Mouse (Mus musculus) forelimb bud, embryonic 11.5 days (tissue): ENCODE measurements around the gene Rtp1.
A peak's percentile ranks its signal among the peaks of the same experiment; 100 is the strongest.

Experiments
- DNase-seq: peaks from one replicate; pipeline ENCODE4 v3.0.0-alpha.2; 2012; ENCODE audit warnings: low read depth, low spot score

The Rtp1 gene

DNA sequence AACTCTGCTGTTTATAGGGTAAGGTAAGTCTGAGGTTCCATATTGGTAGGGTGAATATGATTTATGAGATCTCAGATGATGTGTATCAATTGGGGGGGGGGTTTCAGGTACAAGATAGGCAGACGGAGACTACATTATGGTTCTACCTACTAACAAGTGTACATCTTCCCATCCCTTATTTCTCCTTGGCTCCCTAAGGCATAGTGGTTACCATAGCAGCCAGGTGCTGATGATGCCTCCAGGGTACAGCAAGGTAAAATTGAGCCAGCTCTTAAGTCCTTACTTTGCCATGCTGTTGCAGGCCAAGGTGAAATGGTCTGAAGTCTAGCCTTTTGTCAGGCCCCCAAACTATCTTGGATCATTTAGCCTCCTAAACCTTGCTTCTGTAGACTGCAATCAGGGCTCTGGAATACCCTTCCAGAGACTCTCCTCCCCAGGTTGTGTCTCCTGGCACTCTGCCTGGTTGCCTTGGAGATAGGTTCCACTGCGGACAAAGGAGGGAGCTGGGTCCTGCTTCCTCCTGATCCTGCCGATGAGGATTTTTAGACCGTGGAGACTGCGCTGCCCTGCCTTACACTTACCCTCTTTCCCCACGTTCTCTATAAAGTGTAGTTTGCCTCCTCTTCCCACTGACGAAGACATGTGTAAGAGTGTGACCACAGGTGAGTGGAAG, at the start of gene Rtp1:
Rtp1 (plus strand) TSS at position 487 of the 673 bp plus-strand sequence.
- no peak for DNase-seq

GRCm38 (mm10) chr16:23379536-23380230, 49.2 kb upstream of the Rtp1 start:
- DNase-seq, result no peak

DNA sequence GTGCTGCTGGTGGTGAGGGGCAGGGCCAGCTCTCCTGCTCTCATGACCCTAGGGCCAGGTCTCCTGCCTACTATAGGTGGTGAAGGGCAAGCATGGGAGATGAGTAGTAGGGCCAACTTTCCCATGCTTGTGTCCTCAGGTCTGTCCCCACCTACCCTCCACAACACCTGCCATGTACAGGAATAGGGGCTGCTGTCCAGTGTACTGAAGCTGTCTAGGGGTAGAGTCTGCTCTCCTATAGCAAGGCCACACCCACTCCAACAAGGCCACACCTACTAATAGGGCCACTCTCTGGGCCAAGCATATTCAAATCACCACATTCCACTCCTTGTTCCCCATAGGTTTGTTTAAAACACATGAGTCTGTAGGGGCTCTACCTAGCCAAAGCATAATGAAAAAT, 44.6 kb upstream of the Rtp1 start:
- DNase-seq, result no peak

GRCm38 (mm10) chr16:23397931-23398330, 31.0 kb upstream of the Rtp1 start:
- DNase-seq, result no peak

GRCm38 (mm10) chr16:23401463-23401862, 27.5 kb upstream of the Rtp1 start:
- DNase-seq, result no peak

DNA sequence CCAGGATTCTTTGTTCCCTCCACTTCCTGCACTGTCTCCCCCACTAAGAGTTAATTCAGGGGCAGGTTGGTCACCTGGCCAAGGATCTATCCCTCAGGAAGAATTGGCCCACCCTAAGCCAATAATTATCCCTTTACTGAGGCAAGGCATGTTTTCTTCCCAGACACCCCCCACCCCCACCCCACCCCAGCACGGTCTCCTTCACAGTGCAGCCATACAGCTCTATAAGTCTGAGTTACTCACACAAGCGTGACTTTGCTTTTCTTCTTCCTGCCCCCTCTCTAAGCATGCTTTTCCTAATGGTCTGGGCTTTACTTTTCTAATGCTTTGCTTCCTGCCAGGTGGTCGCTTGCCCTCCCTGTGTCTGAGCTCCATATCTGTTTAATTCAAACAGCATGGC, 27.0 kb upstream of the Rtp1 start:
- no peak for DNase-seq

DNA sequence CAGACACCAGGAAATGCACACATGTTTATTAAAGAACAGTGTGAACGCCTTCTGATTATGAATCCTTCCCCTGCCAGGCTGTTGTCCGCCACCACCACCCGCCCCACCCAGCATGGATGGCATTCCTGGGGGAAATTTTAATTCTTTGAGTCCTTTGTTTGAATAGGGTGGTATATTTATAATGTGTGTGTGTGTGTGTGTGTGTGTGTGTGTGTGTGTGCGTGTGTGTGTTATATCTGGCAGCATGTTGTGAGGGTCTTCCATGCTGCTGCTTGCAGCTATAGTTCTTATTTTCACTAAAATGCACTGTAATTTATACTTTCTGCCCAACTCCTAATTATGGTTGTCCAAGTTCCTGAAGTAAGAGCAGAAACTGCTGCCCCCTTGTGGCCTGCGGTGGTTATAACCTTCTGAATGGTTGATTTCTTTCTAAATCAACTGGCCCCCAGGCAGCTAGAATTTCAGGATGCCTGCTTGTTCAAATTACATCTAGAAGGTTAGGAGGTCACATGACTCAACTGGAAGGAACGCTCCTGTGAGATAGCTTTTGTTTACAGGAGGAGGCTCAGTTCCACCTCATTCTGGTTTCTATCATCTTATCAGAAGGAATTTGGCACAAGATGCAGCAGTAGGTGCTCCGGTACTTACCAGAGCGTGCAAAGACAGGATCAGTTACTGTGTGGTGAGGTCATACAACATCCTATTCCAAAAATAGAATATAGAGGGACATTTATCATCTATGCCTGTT, 25.8 kb upstream of the Rtp1 start:
- peak; percentile 87 for DNase-seq

DNA sequence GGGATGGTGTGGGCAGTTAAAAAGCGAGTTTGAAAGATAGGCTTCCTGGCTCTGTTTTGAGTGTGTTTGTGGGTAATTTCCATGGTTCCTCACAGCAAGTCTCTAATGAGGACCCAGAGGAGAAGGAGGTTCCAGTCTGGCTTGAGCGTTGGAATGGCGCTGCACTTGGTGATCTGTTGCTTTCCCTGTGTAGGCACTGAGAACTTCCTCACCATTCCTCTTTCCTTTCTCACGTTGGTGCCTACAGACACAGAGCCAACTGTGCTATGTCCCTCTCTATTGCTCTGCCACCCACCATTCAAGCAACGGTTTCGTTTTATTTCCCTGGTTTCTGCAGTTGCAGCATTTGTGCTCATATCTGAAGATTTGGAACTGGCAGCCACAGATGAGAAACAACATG, 16.0 kb upstream of the Rtp1 start:
- no peak for DNase-seq

- no peak for DNase-seq
Observed at GRCm38 (mm10) chr16:23416261-23416656, 12.7 kb upstream of the Rtp1 start.

DNA sequence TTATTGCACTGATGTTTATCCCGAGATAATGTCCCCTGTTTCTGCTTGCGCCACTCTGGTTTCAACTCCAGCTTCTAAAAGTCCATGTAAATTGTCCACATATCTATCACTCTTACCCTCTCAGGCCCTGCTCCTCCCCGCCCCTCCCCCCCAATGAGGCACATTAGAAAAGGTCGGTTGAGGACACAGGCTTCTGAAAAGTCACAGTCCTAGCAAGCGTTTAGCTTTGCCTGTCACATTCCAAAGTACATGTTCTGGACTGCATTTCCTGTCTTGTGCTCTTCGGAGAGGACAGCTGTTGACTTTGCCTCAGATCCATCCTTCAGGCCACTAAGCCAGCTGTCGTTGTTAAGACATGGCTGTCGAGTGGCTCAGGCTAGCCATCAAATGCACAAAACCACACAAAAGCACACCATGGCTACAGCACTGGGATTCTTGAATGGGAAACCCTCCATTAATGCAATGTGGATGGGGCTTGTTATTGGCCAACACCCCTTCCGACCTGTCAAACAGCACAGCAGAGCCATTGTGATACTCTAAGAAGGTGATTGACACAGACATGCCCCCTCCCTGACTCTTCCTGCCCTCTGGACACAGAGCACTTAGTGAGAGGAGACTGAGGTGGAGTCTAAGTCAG, 12.2 kb upstream of the Rtp1 start:
- DNase-seq, result no peak

- DNase-seq, result no peak
Observed at GRCm38 (mm10) chr16:23417456-23418240, 11.3 kb upstream of the Rtp1 start.

DNA sequence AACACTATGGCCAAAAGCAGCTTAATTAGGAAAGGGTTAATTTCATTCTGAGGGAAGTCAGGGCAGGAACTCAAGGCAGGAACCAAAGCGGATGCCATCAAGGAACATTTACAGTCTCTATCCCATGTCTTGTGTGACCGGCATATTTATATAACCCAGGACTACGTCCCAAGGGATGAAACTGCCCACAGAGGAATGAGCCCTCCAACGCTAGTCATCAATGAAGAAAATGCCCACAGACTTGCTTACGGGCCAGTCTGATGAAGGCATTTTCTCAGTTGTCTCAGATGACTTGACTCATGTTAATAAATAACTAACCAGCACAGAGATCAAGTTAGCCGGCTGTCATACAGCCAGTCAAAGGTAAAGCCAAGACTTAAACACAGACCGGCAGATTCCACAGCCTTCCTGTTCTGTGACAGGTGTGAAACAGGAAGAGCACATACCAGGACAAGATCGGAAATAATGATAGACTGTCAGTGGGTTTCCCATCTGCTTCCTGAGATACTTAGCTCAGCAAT, 9.3 kb upstream of the Rtp1 start:
- no peak for DNase-seq

GRCm38 (mm10) chr16:23423825-23424224, 5.1 kb upstream of the Rtp1 start:
- DNase-seq, result no peak

DNA sequence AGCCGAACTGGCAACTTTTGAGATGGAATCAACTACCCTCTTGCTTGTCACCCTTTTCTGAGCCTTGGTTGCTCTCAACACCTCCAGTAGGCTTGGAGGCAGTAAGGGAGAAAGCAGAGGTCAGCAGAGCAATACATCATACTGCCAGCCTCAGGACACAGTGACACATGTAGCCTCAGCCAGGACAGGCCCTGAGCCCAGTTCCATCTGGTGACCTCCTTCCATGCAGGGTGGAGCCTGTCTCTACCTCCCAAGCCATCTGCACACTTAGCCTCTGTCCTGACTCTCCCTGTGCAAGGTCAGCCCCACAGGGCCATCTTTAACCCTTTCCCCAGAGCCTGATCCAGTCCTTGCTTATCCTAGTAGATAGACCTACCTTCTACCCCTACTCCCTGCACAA, 1.2 kb upstream of the Rtp1 start:
- no peak for DNase-seq

- DNase-seq, result no peak
Observed at GRCm38 (mm10) chr16:23429991-23430390, 1.1 kb downstream of the Rtp1 start.

GRCm38 (mm10) chr16:23437404-23438166, 8.7 kb downstream of the Rtp1 start:
- no peak for DNase-seq

- DNase-seq, result no peak
Observed at GRCm38 (mm10) chr16:23444231-23444630, 15.3 kb downstream of the Rtp1 start.

GRCm38 (mm10) chr16:23449946-23450345, 21.0 kb downstream of the Rtp1 start:
- no peak for DNase-seq

DNA sequence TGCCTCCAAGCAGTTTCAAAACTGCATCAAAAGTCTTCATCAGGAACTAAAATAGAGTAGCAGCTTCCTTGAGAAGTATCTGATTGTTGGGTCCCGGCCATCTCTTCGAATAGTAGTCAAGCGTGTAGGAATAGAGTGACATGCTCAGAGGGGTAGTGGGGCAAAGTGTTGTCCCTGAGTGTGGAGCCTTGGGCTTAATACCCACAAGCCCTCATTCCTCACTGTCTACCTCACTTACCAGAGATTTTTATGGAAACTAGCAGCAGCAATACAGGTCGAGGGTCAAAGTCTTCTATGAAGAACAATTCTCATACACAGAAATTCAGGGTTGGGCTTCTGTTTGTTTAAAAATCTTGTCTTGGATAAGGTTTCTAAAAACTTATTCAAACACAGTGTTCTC, 21.9 kb downstream of the Rtp1 start:
- no peak for DNase-seq

DNA sequence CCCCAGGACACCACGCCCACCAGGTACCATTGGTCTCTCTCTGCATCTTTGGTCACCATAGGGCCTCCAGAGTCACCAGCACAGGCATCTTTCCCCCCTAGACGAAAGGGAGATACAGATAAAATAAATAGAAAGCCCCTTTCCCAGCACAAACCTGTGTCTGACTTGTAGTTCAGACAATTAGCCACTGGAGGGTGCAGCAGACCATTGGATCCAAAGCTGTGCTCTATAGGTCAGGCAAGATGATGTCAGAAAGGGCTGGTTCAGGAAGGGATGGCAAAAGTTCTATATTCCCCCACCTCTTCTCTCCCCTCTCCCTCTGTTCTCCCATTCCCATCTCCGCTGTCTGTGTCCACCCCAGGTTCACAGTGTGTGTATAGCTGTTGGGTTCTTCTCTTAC, 23.5 kb downstream of the Rtp1 start:
- DNase-seq, result peak; percentile 68
